Mouse (Mus musculus): ENCODE results near the gene Tgm4. TPM values are rescaled to one million over a fixed set of nuclear protein-coding genes. Genes with fewer than 3 reads are reported as not detected.

The Tgm4 gene
- polyA plus RNA-seq, 1 experiment from 2014 or later: 0.23 TPM

DNA sequence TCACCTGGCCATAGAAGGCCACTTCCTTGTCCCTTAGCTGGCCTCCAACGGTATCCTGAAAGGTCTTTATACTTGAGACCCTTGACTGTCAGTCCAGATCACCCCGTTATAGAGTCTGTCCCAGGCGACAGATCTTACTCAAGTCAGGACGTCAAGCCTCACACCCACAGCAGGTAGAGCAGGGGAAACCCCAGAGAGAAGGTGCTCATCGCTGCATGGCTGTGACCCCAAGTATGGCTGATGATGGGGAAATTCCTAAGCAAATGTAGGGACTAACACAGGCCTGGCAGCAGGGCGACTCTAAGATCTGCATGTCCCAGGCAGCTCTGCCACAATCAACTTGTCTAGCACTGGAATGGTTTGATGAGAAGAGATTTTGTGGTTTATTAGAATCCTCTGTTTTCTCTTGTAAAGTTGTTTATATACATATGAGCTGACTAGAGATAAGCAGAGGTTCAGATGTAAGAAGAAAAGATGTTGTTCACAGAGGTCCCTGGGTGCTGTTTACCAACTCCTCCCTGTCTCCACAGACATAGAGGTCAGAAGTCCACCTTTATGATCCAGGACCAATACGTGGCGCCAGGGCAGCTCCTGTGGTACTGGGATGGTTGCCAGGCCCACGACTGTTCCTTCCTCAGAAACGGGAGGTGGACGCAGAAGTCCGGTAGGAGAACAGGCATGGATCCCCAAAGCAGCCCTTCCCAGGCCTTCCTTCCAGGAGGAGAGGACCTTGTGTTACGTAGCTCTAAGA, 2.9 kb upstream of the Tgm4 start:
- ATAC-seq (replicated peaks; ENCODE audit: low FRiP score) (no peak), DNase-seq (ENCODE audit: low spot score) (no peak)
- Histone ChIP-seq H3K27ac (ENCODE audit: low read depth, low read length) (no peak overlapping the region), H3K4me1 (replicated peaks; ENCODE audit: control insufficient read depth, insufficient read depth, low read length) (no peaks in the 10 kb centered on the region), H3K9ac (ENCODE audit: low read depth, low read length) (no peak overlapping the region), H3K9me3 (ENCODE audit: control insufficient read depth, low read length) (no peaks in the 10 kb centered on the region), H3K27me3 (replicated peaks; ENCODE audit: control insufficient read depth, insufficient read depth, low read length) (no peaks in the 10 kb centered on the region), H3K4me2 (no peak overlapping the region), H3K36me3 (ENCODE audit: control insufficient read depth, insufficient read depth, low read length) (no peaks in the 10 kb centered on the region), H3K4me3 (ENCODE audit: low read depth, low read length) (no peak overlapping the region)
- 76% methylated on average over 13 of the region's 13 CpGs for WGBS

DNA sequence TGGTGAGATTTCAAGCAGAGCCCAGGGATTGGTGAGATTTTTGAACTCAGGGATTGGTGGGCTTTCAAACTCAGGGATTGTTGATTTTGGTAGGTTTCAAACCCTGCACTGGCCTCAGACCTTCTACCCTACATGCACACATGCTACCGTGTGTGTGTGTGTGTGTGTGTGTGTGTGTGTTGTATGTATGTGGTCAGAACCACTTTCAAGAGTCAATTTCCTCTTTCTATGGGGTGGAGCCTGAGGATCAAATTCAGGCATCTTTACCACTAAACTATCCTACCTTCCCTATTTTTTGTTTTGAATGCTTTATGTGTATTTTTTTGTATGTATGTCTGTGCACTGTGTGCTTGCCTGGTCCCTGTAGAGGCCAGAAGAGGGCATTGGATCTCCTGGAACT, 13.1 kb downstream of the Tgm4 start:
- Histone ChIP-seq H3K4me3 (ENCODE audit: low read depth, low read length) (no peak overlapping the region), H3K9me3 (ENCODE audit: control insufficient read depth, low read length) (no peaks in the 10 kb centered on the region), H3K9ac (ENCODE audit: low read depth, low read length) (no peak overlapping the region), H3K4me1 (replicated peaks; ENCODE audit: control insufficient read depth, insufficient read depth, low read length) (no peaks in the 10 kb centered on the region), H3K27me3 (replicated peaks; ENCODE audit: control insufficient read depth, insufficient read depth, low read length) (no peaks in the 10 kb centered on the region), H3K4me2 (no peak overlapping the region), H3K36me3 (ENCODE audit: control insufficient read depth, insufficient read depth, low read length) (no peaks in the 10 kb centered on the region), H3K27ac (ENCODE audit: low read depth, low read length) (no peak overlapping the region)
- DNase-seq (ENCODE audit: low spot score) (no peak), ATAC-seq (replicated peaks; ENCODE audit: low FRiP score) (no peak)
- WGBS: 75% methylated on average over 1 of the region's 1 CpGs

DNA sequence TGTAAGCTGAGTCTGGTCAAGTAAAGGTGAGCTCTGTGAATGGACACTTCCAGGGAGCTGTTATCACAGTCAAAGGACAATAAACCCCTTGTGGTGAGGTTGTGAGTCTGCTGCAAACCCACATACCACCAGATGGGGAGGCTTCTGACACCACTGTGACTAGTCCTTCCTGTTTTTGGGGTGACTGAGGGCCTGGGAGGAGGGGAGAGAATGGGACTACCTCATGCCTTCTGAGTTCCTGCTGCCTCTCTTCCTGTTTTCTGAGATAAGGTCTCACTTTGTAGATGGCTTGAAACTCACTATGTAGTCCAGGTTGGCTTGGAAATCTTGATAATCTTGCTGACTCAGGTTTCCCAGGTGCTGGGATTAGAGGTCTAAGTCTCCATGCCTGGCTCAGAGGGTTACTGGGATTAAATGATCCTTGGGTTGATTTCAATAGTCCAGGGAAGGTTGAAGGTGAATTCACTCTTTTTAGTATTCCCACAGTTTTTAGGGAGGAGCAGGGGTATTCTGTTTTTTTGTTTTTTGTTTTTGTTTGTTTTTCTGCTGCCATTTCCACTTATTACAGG, 24.3 kb downstream of the Tgm4 start:
- H3K36me3 ChIP-seq (ENCODE audit: control insufficient read depth, insufficient read depth, low read length): no peaks in the 10 kb centered on the region
- H3K9ac ChIP-seq (ENCODE audit: low read depth, low read length): no peak overlapping the region
- no peak overlapping the region for H3K4me2 ChIP-seq
- ATAC-seq (replicated peaks; ENCODE audit: low FRiP score) (no peak; the same call in 1 of the 2 replicates), DNase-seq (ENCODE audit: low spot score) (no peak)
- no peak overlapping the region for H3K4me3 ChIP-seq (ENCODE audit: low read depth, low read length)
- H3K9me3 ChIP-seq (ENCODE audit: control insufficient read depth, low read length): no peaks in the 10 kb centered on the region
- no peaks in the 10 kb centered on the region for H3K4me1 ChIP-seq (replicated peaks; ENCODE audit: control insufficient read depth, insufficient read depth, low read length)
- no peaks in the 10 kb centered on the region for H3K27me3 ChIP-seq (replicated peaks; ENCODE audit: control insufficient read depth, insufficient read depth, low read length)
- no peak overlapping the region for H3K27ac ChIP-seq (ENCODE audit: low read depth, low read length)

DNA sequence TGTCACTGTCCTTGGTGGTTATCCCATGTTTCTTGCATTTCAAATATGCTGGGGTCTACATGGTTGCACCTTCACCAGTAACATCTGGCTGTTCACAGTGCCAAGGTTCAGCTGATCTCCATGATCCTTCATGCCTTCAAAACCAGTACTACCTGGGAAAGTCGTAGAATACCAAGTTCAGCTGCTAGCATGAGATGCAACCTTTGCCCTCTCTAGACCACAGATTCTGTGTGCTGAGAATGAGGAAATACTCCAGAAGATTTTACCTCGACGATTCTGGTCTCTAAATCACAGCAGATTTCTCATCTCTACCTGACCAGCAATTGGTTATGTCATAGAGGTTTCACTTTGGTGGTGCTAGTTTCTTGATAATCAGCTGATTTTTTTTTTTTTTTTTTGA, 25.6 kb downstream of the Tgm4 start:
- Histone ChIP-seq H3K9ac (ENCODE audit: low read depth, low read length) (no peak overlapping the region), H3K27ac (ENCODE audit: low read depth, low read length) (no peak overlapping the region), H3K4me3 (ENCODE audit: low read depth, low read length) (no peak overlapping the region), H3K4me1 (replicated peaks; ENCODE audit: control insufficient read depth, insufficient read depth, low read length) (no peaks in the 10 kb centered on the region), H3K36me3 (ENCODE audit: control insufficient read depth, insufficient read depth, low read length) (no peaks in the 10 kb centered on the region), H3K27me3 (replicated peaks; ENCODE audit: control insufficient read depth, insufficient read depth, low read length) (no peaks in the 10 kb centered on the region), H3K4me2 (no peak overlapping the region), H3K9me3 (ENCODE audit: control insufficient read depth, low read length) (no peaks in the 10 kb centered on the region)
- WGBS: 60% methylated on average over 3 of the region's 3 CpGs
- ATAC-seq (replicated peaks; ENCODE audit: low FRiP score): no peak
- no peak for DNase-seq (ENCODE audit: low spot score)

DNA sequence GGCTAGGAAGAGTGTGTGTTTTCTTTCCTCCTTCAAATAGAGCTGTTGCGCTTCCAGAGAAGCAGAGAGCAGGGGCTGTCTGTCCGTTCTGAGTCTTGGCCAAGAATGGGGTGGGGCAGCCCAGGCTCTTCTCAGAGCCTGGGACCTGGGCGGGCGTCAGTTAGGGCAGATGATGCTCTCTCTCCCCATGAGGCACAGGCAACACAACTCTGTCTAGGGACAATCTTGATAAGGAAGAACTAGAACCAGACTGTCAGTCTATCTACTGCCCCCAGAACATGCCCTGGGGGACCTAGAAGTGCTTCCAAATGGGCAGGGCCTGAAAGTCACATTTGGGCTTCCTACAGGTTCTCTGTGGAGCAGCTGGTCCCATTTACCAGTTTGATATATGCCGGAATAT, 44.6 kb downstream of the Tgm4 start:
- ATAC-seq (replicated peaks; ENCODE audit: low FRiP score): peak; percentile 79
- WGBS: 81% methylated on average over 5 of the region's 5 CpGs
- no peak for DNase-seq (ENCODE audit: low spot score)
- Histone ChIP-seq H3K4me3 (ENCODE audit: low read depth, low read length) (no peak overlapping the region), H3K4me2 (no peak overlapping the region), H3K9me3 (ENCODE audit: control insufficient read depth, low read length) (no peaks in the 10 kb centered on the region), H3K27ac (ENCODE audit: low read depth, low read length) (no peak overlapping the region), H3K9ac (ENCODE audit: low read depth, low read length) (no peak overlapping the region), H3K36me3 (ENCODE audit: control insufficient read depth, insufficient read depth, low read length) (peaks cover 26% of the 10 kb centered on the region), H3K27me3 (replicated peaks; ENCODE audit: control insufficient read depth, insufficient read depth, low read length) (no peaks in the 10 kb centered on the region), H3K4me1 (replicated peaks; ENCODE audit: control insufficient read depth, insufficient read depth, low read length) (0 out of 2 replicates have a peak, but pooled peaks cover 2% of the 10 kb centered on the region)

DNA sequence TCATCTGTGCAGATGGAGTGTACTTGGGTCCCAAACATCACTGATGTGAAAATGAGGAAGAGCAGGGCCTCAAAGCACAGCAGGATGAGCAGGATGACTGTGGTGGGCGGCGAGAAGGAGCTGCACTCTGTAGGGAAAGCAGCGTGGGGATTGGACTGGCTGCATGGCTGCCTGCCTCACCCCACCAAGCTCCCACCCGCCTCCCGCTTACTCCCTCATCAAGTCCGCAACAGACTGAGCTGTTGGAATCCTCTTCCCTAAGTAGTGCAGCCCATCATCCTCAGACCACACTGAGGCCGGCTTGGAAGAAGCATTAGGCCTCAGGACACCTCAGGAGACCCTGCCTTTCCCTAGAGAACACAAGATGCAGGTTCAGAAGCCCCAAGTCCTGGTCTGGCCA, 45.8 kb downstream of the Tgm4 start:
- DNase-seq (ENCODE audit: low spot score) (no peak), ATAC-seq (replicated peaks; ENCODE audit: low FRiP score) (no peak)
- Histone ChIP-seq H3K4me2 (no peak overlapping the region), H3K36me3 (ENCODE audit: control insufficient read depth, insufficient read depth, low read length) (peaks cover 30% of the 10 kb centered on the region), H3K27ac (ENCODE audit: low read depth, low read length) (no peak overlapping the region), H3K4me3 (ENCODE audit: low read depth, low read length) (no peak overlapping the region), H3K4me1 (replicated peaks; ENCODE audit: control insufficient read depth, insufficient read depth, low read length) (0 out of 2 replicates have a peak, but pooled peaks cover 2% of the 10 kb centered on the region), H3K9me3 (ENCODE audit: control insufficient read depth, low read length) (no peaks in the 10 kb centered on the region), H3K27me3 (replicated peaks; ENCODE audit: control insufficient read depth, insufficient read depth, low read length) (no peaks in the 10 kb centered on the region), H3K9ac (ENCODE audit: low read depth, low read length) (no peak overlapping the region)
- WGBS: 87% methylated on average over 7 of the region's 7 CpGs

DNA sequence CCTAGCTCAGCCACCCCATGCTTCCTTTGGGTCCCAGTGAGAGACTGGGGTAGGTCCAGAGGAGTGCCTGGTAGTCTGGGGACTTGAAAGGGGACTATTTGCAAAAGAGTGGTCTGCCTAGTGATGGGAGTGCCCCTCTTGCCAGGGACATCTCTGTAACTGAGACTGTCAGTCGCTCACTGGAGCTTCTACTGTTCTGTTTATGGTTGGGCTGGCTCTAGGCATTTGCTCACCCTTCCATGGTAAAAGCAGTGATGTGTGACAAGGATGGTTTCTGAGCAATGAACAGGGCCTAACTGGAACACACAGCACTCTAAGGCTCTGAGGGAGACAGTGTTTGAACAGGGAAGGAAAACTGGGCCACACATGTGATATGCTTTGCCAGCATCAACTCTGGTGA, 46.3 kb downstream of the Tgm4 start:
- Histone ChIP-seq H3K4me2 (no peak overlapping the region), H3K4me3 (ENCODE audit: low read depth, low read length) (no peak overlapping the region), H3K36me3 (ENCODE audit: control insufficient read depth, insufficient read depth, low read length) (peaks cover 34% of the 10 kb centered on the region), H3K4me1 (replicated peaks; ENCODE audit: control insufficient read depth, insufficient read depth, low read length) (0 out of 2 replicates have a peak, but pooled peaks cover 2% of the 10 kb centered on the region), H3K27me3 (replicated peaks; ENCODE audit: control insufficient read depth, insufficient read depth, low read length) (no peaks in the 10 kb centered on the region), H3K27ac (ENCODE audit: low read depth, low read length) (no peak overlapping the region), H3K9me3 (ENCODE audit: control insufficient read depth, low read length) (no peaks in the 10 kb centered on the region), H3K9ac (ENCODE audit: low read depth, low read length) (no peak overlapping the region)
- ATAC-seq (replicated peaks; ENCODE audit: low FRiP score): no peak
- 90% methylated on average over 1 of the region's 1 CpGs for WGBS
- DNase-seq (ENCODE audit: low spot score): no peak

DNA sequence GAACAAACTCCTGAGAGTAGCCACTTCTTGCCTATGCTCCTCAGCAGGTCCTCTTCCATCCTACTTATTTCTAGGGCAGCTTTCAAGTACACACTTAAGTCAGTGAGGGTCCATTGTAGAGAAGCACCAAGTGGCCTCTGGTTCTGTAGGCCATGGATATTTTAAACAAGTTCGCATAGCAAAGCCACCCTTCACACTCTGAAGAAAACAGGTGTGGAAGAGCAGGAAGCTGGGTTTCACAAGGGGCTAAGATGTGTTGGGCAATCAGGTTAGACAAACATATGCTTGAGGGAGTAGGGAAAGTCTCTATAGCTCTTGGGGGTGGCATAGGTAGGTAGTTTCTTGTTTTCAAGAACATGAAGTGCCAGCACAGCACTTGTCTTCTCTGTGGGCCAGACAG, 50.8 kb downstream of the Tgm4 start:
- Histone ChIP-seq H3K27ac (ENCODE audit: low read depth, low read length) (no peak overlapping the region), H3K4me2 (no peak overlapping the region), H3K4me3 (ENCODE audit: low read depth, low read length) (no peak overlapping the region), H3K9ac (ENCODE audit: low read depth, low read length) (no peak overlapping the region), H3K27me3 (replicated peaks; ENCODE audit: control insufficient read depth, insufficient read depth, low read length) (no peaks in the 10 kb centered on the region), H3K9me3 (ENCODE audit: control insufficient read depth, low read length) (no peaks in the 10 kb centered on the region), H3K36me3 (ENCODE audit: control insufficient read depth, insufficient read depth, low read length) (peaks cover 38% of the 10 kb centered on the region), H3K4me1 (replicated peaks; ENCODE audit: control insufficient read depth, insufficient read depth, low read length) (no peaks in the 10 kb centered on the region)
- WGBS: 82% methylated on average over 1 of the region's 1 CpGs
- DNase-seq (ENCODE audit: low spot score) (no peak), ATAC-seq (replicated peaks; ENCODE audit: low FRiP score) (no peak)

DNA sequence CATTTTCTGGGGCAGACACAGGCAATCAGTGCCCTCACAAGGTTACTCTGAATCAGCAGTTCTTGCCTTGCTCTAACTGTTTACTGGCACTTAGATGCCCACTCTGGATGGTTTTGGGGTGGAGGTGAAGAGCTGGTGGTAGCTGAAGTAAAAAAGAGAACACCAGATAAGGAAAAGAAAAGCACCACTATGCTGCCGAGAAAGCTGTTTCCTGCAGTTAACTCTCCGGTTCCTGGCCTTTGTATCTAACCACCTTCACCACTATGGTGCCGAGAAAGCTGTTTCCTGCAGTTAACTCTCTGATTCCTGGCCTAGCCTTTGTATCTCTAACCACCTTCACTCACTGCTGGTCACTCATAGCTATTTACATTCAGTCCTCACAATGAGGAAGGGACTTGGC, 53.0 kb downstream of the Tgm4 start:
- 0 out of 2 replicates have a peak, but pooled peaks have one; percentile 16 for ATAC-seq (replicated peaks; ENCODE audit: low FRiP score)
- H3K9me3 ChIP-seq (ENCODE audit: control insufficient read depth, low read length): no peaks in the 10 kb centered on the region
- no peaks in the 10 kb centered on the region for H3K4me1 ChIP-seq (replicated peaks; ENCODE audit: control insufficient read depth, insufficient read depth, low read length)
- H3K36me3 ChIP-seq (ENCODE audit: control insufficient read depth, insufficient read depth, low read length): peaks cover 28% of the 10 kb centered on the region
- no peak overlapping the region for H3K27ac ChIP-seq (ENCODE audit: low read depth, low read length)
- WGBS: 40% methylated on average over 3 of the region's 3 CpGs
- H3K27me3 ChIP-seq (replicated peaks; ENCODE audit: control insufficient read depth, insufficient read depth, low read length): no peaks in the 10 kb centered on the region
- H3K9ac ChIP-seq (ENCODE audit: low read depth, low read length): no peak overlapping the region
- H3K4me3 ChIP-seq (ENCODE audit: low read depth, low read length): no peak overlapping the region
- no peak for DNase-seq (ENCODE audit: low spot score)
- no peak overlapping the region for H3K4me2 ChIP-seq

All from liver, embryonic 11.5 days (tissue).